Mouse (Mus musculus): Measurements from ENCODE around the gene Kcnh6. TPM values are rescaled to one million over a fixed set of nuclear protein-coding genes. Genes with fewer than 3 reads are reported as not detected.

Kcnh6 gene
- under 1 TPM; 0.11 to 0.38 TPM for polyA plus RNA-seq (2017; shearing (Covaris generic))

DNA sequence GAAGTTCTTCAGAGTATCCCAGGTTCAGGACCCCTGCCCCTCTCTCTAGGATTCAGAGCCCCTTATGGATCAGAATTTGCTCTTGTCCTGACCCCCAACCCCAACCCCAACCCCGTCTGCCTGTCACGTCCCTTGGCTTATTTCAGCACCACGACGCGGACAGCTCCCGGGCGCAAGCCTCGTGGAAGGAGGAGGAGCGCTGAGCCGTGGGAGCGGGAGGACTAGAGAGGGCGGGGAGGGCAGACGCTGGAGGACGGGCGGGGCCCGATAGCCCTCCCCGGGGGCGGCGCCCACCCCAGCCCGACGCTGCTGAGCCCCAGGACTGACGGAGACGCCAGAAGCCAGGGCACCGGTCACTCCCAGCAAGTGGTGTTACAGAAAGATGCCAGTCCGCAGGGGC is at the start of gene Kcnh6:
Gene Kcnh6, plus strand, starts transcription at position 304 of the 400 bp plus-strand sequence.

DNA sequence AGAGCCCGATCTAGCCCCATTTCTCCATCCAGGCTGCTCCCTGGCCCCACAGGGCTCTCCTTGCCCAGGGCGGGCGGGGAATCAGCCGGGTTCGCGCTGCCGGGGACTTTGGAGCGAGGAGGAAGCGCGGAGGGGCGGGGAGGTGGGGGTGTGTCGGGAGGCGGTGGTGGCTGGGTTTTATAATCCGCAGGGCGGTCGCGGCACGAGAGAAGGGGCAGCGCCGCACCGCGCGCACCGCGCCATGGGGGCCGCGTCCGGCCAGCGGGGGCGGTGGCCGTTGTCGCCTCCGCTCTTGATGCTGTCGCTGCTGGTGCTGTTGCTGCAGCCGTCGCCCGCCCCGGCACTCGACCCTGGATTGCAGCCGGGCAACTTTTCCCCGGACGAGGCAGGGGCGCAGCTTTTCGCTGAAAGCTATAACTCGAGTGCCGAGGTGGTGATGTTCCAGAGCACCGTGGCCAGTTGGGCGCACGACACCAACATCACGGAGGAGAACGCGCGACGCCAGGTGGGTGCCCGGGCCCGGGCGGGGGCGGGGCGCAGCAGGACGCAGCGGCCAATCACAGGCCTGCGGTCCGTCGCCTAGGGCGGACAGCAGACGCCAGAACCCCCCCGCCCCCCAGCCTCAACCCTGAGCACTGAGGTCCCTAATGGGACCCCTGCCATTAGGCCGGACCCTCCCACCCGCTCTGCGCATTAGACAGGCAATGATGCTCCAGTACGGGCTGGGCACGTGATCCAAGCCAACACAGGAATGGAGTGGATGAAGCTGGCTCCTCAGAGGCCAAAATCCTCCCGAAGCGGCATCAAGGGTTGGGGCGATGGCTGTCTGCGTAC is 40.0 kb upstream of the Kcnh6 start, which contains the start of gene Ace:
Gene Ace, plus strand, starts transcription at position 205 of the 834 bp plus-strand sequence.

DNA sequence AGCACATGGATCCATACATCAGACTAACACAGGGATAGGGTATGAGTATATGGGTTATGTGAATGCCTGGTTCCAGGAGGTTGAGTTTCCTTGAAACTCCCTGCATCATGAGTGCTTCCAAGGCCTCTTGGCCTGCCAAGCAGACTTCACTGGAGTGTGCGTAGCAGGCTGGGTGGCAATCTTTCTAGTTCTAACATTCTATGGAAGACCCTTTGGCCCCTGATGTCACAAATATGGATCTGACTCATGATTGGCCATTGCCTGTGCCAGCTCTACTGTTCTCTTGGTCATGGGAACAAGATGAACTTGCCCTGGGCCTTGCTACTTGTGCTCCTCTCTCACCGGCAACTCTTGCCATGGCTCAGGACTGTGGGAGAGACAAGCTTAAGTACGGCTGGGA is 13.5 kb upstream of the Kcnh6 start, which contains the start of gene Ace3:
Gene Ace3, plus strand, starts transcription at position 301 of the 400 bp plus-strand sequence.

DNA sequence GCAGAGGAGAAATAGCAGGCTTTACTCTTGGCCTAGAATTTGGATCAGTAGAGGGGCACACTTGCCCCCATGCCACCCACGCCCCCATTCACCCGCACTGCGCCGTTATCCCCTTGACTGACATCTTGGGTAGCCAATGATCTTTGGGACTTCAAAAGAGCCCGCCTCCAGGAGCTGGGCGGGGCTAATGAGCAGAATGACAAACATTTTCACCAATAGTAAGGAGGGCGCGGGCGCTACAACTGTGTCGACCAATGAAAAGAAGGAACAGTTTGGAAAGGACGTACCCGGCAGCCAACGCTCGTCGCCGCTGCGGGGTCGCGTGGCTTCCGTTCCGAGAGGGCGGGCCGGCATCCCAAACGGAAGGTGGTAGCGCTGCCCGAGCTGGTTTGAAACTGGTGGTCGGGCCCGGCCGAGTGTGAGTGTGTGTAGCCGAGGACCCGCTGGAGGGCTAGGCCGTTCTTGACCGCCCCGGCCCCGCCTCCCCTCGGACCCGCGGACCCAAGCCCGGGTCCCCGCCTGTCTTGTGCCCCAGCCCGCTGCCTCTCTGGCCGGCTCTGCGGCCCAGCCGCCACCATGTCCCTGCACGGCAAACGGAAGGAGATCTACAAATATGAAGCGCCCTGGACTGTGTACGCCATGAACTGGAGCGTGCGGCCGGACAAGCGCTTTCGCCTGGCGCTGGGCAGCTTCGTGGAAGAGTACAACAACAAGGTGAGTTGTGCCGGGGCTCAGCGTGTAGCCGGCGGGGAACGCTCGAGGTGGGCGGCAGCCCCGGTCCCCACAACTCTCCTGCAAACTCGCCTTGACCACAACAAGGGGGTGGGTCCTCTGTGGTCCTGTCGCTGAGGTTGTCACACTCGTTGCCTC is 28.9 kb downstream of the Kcnh6 start, which contains the start of gene Dcaf7:
Gene Dcaf7, plus strand, starts transcription at position 325 of the 870 bp plus-strand sequence.

DNA sequence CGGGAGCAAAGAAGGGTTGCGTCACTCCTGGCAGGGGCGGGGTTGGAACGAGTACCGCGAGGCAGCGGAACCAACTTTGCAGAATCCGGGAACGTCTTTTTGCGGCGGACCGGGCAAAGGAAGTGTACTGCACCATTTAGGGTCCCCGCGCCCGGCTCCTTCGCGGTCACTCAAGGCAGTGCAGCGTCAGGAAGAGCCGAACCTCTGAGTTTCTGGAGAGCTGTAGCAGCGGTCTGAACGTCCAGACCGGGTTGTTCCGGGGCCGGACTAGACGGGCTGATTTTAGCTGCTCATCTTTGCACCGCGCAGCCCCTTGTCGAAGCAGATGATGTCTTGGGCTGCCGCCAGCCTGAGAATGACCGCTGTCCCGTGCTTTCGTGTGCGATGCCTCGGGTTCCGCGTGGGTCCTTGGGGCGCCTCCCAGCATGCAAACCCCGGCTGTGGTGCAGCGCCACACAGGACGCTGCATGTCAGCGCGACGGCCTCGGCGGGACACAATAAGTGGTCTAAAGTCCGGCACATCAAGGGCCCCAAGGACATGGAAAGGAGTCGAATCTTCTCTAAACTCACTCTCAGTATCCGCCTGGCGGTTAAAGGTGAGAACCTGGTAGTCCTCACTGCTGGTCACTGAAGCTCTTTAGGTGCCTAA is 58.1 kb downstream of the Kcnh6 start, which contains the start of gene Taco1:
Gene Taco1, plus strand, starts transcription at position 139 of the 649 bp plus-strand sequence.

Other genes starting within 250 kb of the Kcnh6 start
- 1 to 10 TPM; 3.9 to 4.8 TPM for gene Cyb561, start 54.8 kb upstream of the Kcnh6 start, polyA plus RNA-seq (2017; shearing (Covaris generic))
- gene Ace, start 40.2 kb upstream of the Kcnh6 start, polyA plus RNA-seq (2017; shearing (Covaris generic)) = 1 to 10 TPM in 1 of 2 experiments, under 1 TPM in 1; 0.14 to 1.4 TPM
- gene Ace3, start 13.4 kb upstream of the Kcnh6 start, polyA plus RNA-seq (2017; shearing (Covaris generic)) = under 1 TPM in 1 of 2 experiments, not detected in 1; 0.71 TPM
- 100 to 1,000 TPM in 1 of 2 experiments, 10 to 100 TPM in 1; 81.3 to 108 TPM for gene Dcaf7, start 28.7 kb downstream of the Kcnh6 start, polyA plus RNA-seq (2017; shearing (Covaris generic))
- 10 to 100 TPM; 14.6 to 23.5 TPM for gene Taco1, start 57.9 kb downstream of the Kcnh6 start, polyA plus RNA-seq (2017; shearing (Covaris generic))
- 100 to 1,000 TPM in 1 of 2 experiments, 10 to 100 TPM in 1; 88.9 to 117 TPM for gene Map3k3, start 76.5 kb downstream of the Kcnh6 start, polyA plus RNA-seq (2017; shearing (Covaris generic))
- 1 to 10 TPM; 1.2 to 4.5 TPM for gene Gm10840, start 152.7 kb downstream of the Kcnh6 start, polyA plus RNA-seq (2017; shearing (Covaris generic))
- 1,000 to 10,000 TPM; 1,428 to 1,622 TPM for gene Limd2, start 152.7 kb downstream of the Kcnh6 start, polyA plus RNA-seq (2017; shearing (Covaris generic))
- 10 to 100 TPM; 35.2 to 44.5 TPM for gene Strada, start 194.0 kb downstream of the Kcnh6 start, polyA plus RNA-seq (2017; shearing (Covaris generic))
- gene Ccdc47, start 208.2 kb downstream of the Kcnh6 start, polyA plus RNA-seq (2017; shearing (Covaris generic)) = 100 to 1,000 TPM; 109 to 115 TPM
- 100 to 1,000 TPM in 1 of 2 experiments, 10 to 100 TPM in 1; 94.5 to 104 TPM for gene Ddx42, start 208.8 kb downstream of the Kcnh6 start, polyA plus RNA-seq (2017; shearing (Covaris generic))
- 10 to 100 TPM; 67.1 to 82.1 TPM for gene Ftsj3, start 248.0 kb downstream of the Kcnh6 start, polyA plus RNA-seq (2017; shearing (Covaris generic))
- 100 to 1,000 TPM; 177 to 179 TPM for gene Psmc5, start 248.0 kb downstream of the Kcnh6 start, polyA plus RNA-seq (2017; shearing (Covaris generic))

All from inflammation-experienced regulatory T-cells (primary cell).